Mouse (Mus musculus) urinary bladder, postnatal 10 days (tissue): ENCODE data around the gene Med12.
"Not testable (repeated sequence)": the region's sequence is repeated elsewhere in the genome, so short reads cannot be mapped to it uniquely, and the experiment has no call there.

Source experiments
- DNase-seq: peaks from one replicate; pipeline ENCODE4 v3.0.0; 2022; ENCODE audit warnings: low spot score

Gene Med12

DNA sequence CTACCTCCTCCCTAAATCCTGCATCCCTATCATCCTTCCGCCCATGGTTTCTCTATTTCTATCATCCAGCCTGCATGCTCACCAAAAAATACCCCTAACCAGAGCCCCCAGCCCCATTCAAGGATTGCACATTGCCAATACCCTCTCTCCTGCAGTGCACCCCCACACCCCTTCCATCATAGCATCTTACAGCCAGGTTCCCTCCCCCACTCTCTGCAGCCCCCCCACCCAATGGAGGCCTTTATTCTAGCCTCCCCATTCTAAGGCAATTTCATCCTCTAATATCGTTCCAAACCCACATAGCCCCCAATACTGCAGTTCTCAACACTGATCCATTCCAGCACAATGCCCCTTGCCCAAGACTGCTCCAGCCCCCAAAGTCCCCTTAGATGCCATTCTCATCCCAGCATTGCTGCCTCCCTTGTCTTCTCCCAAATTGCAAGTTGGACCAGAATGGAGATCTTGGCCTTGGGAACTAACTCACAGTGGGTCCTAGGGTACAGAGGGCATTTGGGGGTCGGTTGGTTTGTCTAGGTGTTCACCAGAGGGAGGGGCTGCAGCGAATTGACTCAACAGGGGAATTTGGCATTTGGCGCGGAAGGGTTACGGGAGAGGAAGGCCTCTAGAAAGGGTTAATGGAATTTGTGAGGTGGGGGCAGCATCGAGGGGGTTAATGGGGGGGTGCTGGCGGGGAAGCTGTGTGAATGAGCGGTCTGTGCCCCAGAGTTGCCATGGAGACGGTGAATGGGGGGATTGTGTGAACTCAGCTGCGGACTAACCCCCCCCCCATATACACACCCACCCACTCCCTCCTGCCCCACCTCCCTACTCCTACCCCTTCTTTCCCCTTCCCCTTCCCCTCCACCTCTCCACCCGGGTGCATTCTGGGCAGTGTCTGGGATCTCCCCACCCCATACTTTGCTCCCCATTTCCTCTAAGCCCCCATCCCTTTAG, 25.9 kb downstream of the Med12 start:
- DNase-seq = no peak

GRCm38 (mm10) chrX:101300427-101301030, 26.7 kb downstream of the Med12 start:
- DNase-seq = no peak

DNA sequence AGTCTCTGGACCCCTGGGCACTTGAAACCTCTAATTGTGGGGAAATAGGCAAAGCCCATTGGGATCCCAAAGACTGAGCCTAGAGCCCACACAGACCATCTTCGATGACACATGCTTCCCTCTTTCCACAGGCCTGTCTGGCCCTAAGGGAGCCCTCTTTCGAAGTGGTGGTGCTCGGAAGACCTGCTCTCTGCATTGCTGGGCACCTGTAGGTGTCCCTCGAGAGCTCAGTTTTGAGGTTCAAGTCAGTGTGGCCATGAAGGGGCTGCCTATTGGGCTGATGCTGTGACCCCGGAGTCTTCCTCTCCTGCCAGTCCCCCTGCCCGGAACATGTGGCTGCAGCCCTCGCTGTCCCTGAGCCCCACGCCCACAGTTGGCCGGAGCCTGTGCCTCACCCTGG, 27.8 kb downstream of the Med12 start:
- no peak for DNase-seq

GRCm38 (mm10) chrX:101304646-101305045, 30.8 kb downstream of the Med12 start:
- DNase-seq = no peak

- no peak for DNase-seq
Observed at GRCm38 (mm10) chrX:101309299-101309698, 35.5 kb downstream of the Med12 start.

- DNase-seq = no peak
Observed at GRCm38 (mm10) chrX:101313625-101314359, 40.0 kb downstream of the Med12 start.

GRCm38 (mm10) chrX:101319775-101320174, 45.9 kb downstream of the Med12 start:
- no peak for DNase-seq

- no peak for DNase-seq
Observed at GRCm38 (mm10) chrX:101325989-101326899, 52.4 kb downstream of the Med12 start.

GRCm38 (mm10) chrX:101329372-101330028, 55.7 kb downstream of the Med12 start:
- DNase-seq = no peak

DNA sequence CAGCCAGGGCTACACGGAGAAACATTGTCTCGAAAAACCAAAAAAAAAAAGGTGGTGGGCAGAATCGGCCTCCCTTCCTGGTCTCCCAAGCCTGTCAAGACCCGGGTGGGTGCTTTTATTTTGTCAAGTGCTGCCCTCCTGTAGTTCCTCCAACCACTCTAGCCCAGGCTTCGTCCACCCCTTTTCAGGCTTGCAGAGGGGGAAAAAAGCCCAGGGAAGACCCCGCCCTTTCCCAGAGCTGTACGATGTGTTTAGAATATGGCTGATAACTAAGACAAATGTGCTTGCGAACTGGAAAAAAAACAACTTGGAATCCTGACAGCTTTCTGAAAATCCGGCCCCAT, 58.2 kb downstream of the Med12 start:
- DNase-seq = no peak

- peak; percentile 36 for DNase-seq
Observed at GRCm38 (mm10) chrX:101332375-101333211, 58.8 kb downstream of the Med12 start.

DNA sequence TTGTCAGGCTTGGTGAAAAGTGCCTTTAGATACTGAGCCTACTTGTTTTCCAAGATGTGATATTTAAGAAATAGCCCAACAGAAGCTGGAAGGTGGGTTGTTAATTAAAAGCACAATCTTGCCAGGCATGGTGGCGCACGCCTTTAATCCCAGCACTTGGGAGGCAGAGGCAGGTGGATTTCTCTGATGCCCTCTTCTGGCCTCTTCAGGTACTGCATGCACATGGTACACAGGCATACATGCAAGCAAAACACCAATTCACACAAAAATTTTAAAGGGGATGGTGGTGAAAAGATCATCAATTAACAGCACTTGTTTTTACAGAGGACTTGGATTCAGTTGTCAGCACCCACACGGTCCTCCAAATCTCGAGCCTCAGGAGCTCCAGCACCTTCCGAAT, 60.8 kb downstream of the Med12 start:
- no peak for DNase-seq

DNA sequence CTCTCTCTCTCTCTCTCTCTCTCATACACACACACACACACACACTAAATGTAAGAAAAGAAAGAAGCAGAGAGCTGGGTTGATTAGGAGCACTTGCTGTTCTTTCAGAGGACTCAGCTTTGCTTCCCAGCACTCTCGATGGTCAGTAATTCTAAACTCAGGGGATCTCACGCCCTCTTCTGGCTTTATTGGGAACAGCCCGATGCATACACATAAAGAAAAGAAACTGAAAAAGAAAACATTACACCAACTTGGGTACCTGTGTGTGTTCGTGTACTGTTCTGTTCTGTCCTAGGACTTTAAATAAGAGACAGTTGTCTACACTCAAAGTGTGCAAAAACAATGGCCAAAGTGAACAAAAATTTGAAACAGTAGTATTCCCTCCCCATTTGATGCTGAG, 64.8 kb downstream of the Med12 start:
- no peak for DNase-seq

DNA sequence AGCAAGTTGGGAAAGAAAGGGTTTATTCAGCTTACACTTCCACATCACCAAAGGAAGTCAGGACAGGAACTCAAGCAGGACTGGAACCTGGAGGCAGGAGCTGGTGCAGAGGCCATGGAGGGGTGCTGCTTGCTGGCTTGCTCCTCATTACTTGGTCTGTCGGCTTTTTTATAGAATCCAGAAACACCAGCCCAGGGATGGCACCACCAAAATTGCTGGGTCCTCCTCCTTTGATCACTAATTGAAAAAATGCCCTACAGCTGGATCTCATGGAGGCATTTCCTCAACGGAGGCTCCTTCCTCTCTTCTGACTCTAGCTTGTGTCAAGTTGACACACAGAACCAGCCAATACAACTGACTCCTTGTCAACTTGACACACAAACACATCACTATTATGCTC, 69.0 kb downstream of the Med12 start:
- not testable (repeated sequence) for DNase-seq

DNA sequence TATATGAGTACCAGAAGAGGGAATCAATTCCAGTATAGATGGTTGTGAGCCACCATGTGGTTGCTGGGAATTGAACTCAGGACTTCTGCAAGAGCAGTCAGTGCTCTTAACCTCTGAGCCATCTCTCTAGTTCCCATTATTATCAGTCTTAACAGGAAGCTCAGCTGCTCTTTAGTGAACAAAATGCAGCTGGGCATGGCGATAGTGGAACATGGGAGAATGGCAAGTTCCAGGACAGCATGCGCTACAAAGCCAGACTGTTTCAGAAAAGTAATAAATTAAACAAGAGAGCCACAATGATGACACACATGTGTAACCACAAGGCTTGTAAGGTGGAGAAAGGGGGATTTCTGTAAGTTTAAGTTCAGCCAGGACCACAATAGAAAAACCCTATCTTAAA, 71.6 kb downstream of the Med12 start:
- no peak for DNase-seq

DNA sequence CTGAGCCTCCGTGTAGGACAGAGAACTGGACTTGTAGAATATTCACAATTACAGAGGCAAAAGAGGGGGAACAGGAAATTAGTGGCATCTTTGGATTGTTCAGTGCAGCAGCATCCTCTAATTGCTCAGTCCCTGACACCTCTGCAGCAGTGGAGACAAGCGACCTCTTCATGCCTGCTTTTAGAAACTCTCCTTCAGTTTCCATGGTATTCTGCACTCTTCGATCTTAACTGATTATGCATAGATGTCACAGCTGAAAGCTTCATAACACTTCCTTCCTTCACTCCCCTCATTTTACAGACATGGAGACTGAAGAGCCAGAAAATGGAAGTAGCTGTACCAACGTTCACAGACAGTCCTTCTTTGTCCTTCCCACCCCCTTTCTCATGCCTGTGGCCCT, 72.6 kb downstream of the Med12 start:
- DNase-seq = no peak
